Mouse (Mus musculus): ENCODE results near the gene Dtx3.

- TF ChIP-seq CTCF (IDR thresholded peaks at IDR 0.05; ENCODE audit: low read depth, low read length), result no peak
- no peak for TF ChIP-seq POLR2A (IDR thresholded peaks at IDR 0.05; ENCODE audit: insufficient read depth, low read length)
- TF ChIP-seq EP300 (IDR thresholded peaks at IDR 0.05; ENCODE audit: insufficient read depth, low read depth, low read length), result no peak
Measured at GRCm38 (mm10) chr10:127236541-127236940, 41.0 kb upstream of the Dtx3 start.
